Mouse (Mus musculus) brain, embryonic 14.5 days (tissue): ENCODE measurements around the gene Gbe1.

Experiments
- CTCF ChIP-seq: fragments of 200-500 bp; IDR thresholded peaks from 2 replicates; pipeline ENCODE4 v1.5.1; 2012; ENCODE audit warnings: inconsistent platforms, mild to moderate bottlenecking, moderate library complexity, borderline replicate concordance; ENCODE audit not compliant: insufficient read depth, insufficient read length; ENCODE audit errors: extremely low read depth
- POLR2A ChIP-seq: fragments of 200-500 bp; IDR thresholded peaks from 2 replicates; pipeline ENCODE4 v1.6.1; 2012; ENCODE audit warnings: mild to moderate bottlenecking, inconsistent platforms, borderline replicate concordance; ENCODE audit not compliant: poor library complexity, insufficient read depth, insufficient read length, severe bottlenecking; ENCODE audit errors: extremely low read depth

DNA sequence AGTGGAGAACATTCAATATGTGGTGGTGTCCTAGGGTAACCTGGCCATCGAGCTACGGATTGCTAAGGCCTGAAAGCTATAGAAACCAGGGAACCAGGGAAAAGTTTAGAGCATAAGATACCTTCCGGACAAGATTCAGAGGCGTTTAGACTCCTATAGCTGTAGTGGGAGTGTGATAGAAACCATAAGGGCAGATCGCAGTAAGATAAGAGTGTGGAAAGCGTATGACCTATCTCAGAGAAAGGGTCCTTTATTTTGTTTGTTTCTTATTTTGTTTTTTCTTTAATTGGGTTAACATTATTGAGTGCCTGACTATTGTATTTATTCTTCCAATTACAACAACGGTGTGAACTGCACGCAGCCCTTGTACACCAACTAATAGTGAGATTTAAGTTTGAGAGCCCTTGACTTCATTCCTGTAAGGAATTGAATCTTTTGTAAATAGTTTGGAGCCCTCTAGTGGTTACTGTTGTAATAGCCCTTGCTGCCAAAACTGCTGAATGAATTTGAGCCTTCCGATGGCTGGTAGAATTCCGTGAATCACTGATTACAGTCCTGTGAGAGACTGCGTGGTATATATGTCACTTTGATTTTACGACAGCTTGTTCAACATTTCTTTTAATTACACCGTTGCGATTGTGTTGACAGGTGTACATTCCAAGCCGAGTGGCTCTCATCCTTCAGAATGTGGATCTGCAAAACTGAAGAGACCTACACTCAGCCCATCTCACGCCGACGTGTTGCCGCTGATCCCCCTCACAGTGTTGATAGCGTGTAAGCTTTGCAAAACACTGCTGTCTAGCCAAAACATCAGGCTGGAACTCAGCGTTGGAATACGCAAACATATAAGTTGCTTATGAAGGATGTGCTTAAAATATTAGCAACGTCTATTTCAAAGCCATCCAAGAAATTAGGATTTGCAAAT lies 254.9 kb downstream of the Gbe1 start:
- TF ChIP-seq POLR2A (no peak), CTCF (peak; percentile 61; the same call in 1 of the 2 replicates)
